Mouse (Mus musculus): ENCODE measurements around the gene Chmp6.

The Chmp6 gene

GRCm38 (mm10) chr11:119937216-119937615 is 24.0 kb downstream of the Chmp6 start:
- peak; percentile 76 for DNase-seq (ENCODE audit: low read depth, low spot score)

- peak; percentile 92 for DNase-seq (ENCODE audit: low read depth, low spot score)
Observed at GRCm38 (mm10) chr11:119937772-119938502, 24.7 kb downstream of the Chmp6 start.

GRCm38 (mm10) chr11:119939073-119939710 is 26.0 kb downstream of the Chmp6 start:
- DNase-seq (ENCODE audit: low read depth, low spot score) = no peak

- no peak for DNase-seq (ENCODE audit: low read depth, low spot score)
Observed at GRCm38 (mm10) chr11:119939711-119940106, 26.5 kb downstream of the Chmp6 start.

GRCm38 (mm10) chr11:119940142-119940541 is 26.9 kb downstream of the Chmp6 start:
- DNase-seq (ENCODE audit: low read depth, low spot score) = no peak

GRCm38 (mm10) chr11:119941794-119942193 is 28.6 kb downstream of the Chmp6 start:
- DNase-seq (ENCODE audit: low read depth, low spot score) = peak; percentile 75

GRCm38 (mm10) chr11:119942201-119942726 is 29.0 kb downstream of the Chmp6 start:
- DNase-seq (ENCODE audit: low read depth, low spot score) = peak; percentile 94

GRCm38 (mm10) chr11:119942727-119943427 is 29.6 kb downstream of the Chmp6 start, which contains the start of gene Baiap2:
Baiap2 (plus strand) TSS chr11:119942763.
- DNase-seq (ENCODE audit: low read depth, low spot score) = peak; percentile 99

- no peak for DNase-seq (ENCODE audit: low read depth, low spot score)
Observed at GRCm38 (mm10) chr11:119943428-119943988, 30.3 kb downstream of the Chmp6 start.

GRCm38 (mm10) chr11:119945343-119945742 is 32.1 kb downstream of the Chmp6 start:
- no peak for DNase-seq (ENCODE audit: low read depth, low spot score)

- no peak for DNase-seq (ENCODE audit: low read depth, low spot score)
Observed at GRCm38 (mm10) chr11:119947426-119947825, 34.2 kb downstream of the Chmp6 start.

- DNase-seq (ENCODE audit: low read depth, low spot score) = peak; percentile 76
Observed at GRCm38 (mm10) chr11:119947897-119948296, 34.7 kb downstream of the Chmp6 start.

- DNase-seq (ENCODE audit: low read depth, low spot score) = no peak
Observed at GRCm38 (mm10) chr11:119948305-119948704, 35.1 kb downstream of the Chmp6 start.

GRCm38 (mm10) chr11:119948803-119949202 is 35.6 kb downstream of the Chmp6 start:
- DNase-seq (ENCODE audit: low read depth, low spot score) = no peak

- no peak for DNase-seq (ENCODE audit: low read depth, low spot score)
Observed at GRCm38 (mm10) chr11:119950535-119950934, 37.3 kb downstream of the Chmp6 start.

- no peak for DNase-seq (ENCODE audit: low read depth, low spot score)
Observed at GRCm38 (mm10) chr11:119951326-119951725, 38.1 kb downstream of the Chmp6 start.

- DNase-seq (ENCODE audit: low read depth, low spot score) = no peak
Observed at GRCm38 (mm10) chr11:119952429-119953224, 39.4 kb downstream of the Chmp6 start.

GRCm38 (mm10) chr11:119954233-119954632 is 41.0 kb downstream of the Chmp6 start:
- no peak for DNase-seq (ENCODE audit: low read depth, low spot score)

GRCm38 (mm10) chr11:119954749-119955337 is 41.6 kb downstream of the Chmp6 start:
- DNase-seq (ENCODE audit: low read depth, low spot score) = peak; percentile 49

- DNase-seq (ENCODE audit: low read depth, low spot score) = peak; percentile 68
Observed at GRCm38 (mm10) chr11:119955432-119955831, 42.2 kb downstream of the Chmp6 start.

- no peak for DNase-seq (ENCODE audit: low read depth, low spot score)
Observed at GRCm38 (mm10) chr11:119956590-119956989, 43.3 kb downstream of the Chmp6 start.

Data from ZHBTc4 (cell line).